Mouse (Mus musculus) heart, embryonic 16.5 days (tissue): ENCODE measurements around the gene Olfr94. TPM values are rescaled to one million over a fixed set of nuclear protein-coding genes. Genes with fewer than 3 reads are reported as not detected.

ENCODE experiments used
- ATAC-seq: fragments of 200-750 bp; cut with Nextera tagmentation; replicated peaks from 2 replicates; pipeline ENCODE4 v1.8.0; 2017; ENCODE audit warnings: moderate number of reproducible peaks; ENCODE audit not compliant: insufficient read depth, low FRiP score; ENCODE audit errors: extremely low read depth
- H3K27ac ChIP-seq: fragments of 300-500 bp; sonication (generic); 2 replicates; pipeline ENCODE4 v1.5.1; 2014; ENCODE audit warnings: mild to moderate bottlenecking, low read length, control low read depth, moderate library complexity
- H3K27me3 ChIP-seq: fragments of 300-500 bp; sonication (generic); 2 replicates; pipeline ENCODE4 v1.6.1; 2014; ENCODE audit warnings: low read length, mixed read lengths; ENCODE audit not compliant: control insufficient read depth, insufficient read depth
- H3K36me3 ChIP-seq: fragments of 300-500 bp; sonication (generic); 2 replicates; pipeline ENCODE4 v1.6.1; 2014; ENCODE audit not compliant: control insufficient read depth, insufficient read depth
- H3K4me1 ChIP-seq: fragments of 300-500 bp; sonication (generic); 2 replicates; pipeline ENCODE4 v1.6.1; 2014; ENCODE audit warnings: low read length, mixed read lengths; ENCODE audit not compliant: control insufficient read depth, insufficient read depth
- H3K4me2 ChIP-seq: fragments of 300-500 bp; sonication (generic); 2 replicates; pipeline ENCODE4 v1.6.1; 2014; ENCODE audit warnings: low read depth, mild to moderate bottlenecking, control low read depth, low read length
- H3K4me3 ChIP-seq: fragments of 300-500 bp; sonication (generic); 2 replicates; pipeline ENCODE4 v1.5.1; 2014; ENCODE audit warnings: mild to moderate bottlenecking, control low read depth, low read length
- H3K9ac ChIP-seq: fragments of 300-500 bp; sonication (generic); 2 replicates; pipeline ENCODE4 v1.6.1; 2014; ENCODE audit warnings: low read length, control low read depth
- H3K9me3 ChIP-seq: fragments of 300-500 bp; sonication (generic); replicated peaks from 2 replicates; pipeline ENCODE4 v1.6.1; 2016; ENCODE audit warnings: low read length; ENCODE audit not compliant: control insufficient read depth
- WGBS: fragments of 180-500 bp; shearing (Covaris S2); extraction: QIAGEN DNeasy Blood & Tissue Kit; methylation state at CpG from one replicate; pipeline ENCODE4 v1.1.7; 2014; 5-methylcytosine and 5-hydroxymethylcytosine counted together
- polyA plus RNA-seq: library from polyadenylated mRNA; unstranded; fragments of >200 nt; fragmentation: Nextera tagmentation; extraction: Ambion mirVana; gene quantifications from 2 replicates; pipeline ENCODE4 v1.2.1, GENCODE M21; 2015

Olfr94 gene
- polyA plus RNA-seq, 1 experiment from 2014 or later, result not detected

DNA sequence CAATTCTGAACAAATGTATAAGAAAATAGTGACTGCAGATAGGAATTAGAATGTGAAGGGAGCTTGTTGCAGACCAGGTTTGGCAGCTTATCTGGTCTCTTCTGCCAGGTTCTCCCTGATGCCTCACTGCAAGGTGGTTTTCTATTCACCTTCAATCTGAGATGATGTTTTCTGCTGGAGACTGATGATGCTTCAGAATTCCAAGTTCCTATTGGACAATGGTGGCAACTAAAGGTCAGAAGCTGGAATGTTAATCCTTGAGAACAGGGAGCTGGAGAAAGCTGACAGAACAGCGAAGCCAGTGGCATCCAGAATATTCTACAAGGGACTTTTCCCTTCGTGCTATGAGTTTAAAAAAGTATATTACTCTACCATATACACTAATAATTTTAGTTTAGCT lies 10.1 kb downstream of the Olfr94 start:
- no peak overlapping the region for H3K4me3 ChIP-seq
- ATAC-seq, result no peak
- no peaks in the 10 kb centered on the region for H3K4me1 ChIP-seq
- H3K4me2 ChIP-seq, result no peak overlapping the region
- peaks cover 12% of the 10 kb centered on the region for H3K27me3 ChIP-seq
- no peaks in the 10 kb centered on the region for H3K36me3 ChIP-seq
- WGBS, result 42% methylated on average over 2 of the region's 2 CpGs
- no peak overlapping the region for H3K27ac ChIP-seq
- H3K9ac ChIP-seq, result no peak overlapping the region
- H3K9me3 ChIP-seq, result no peaks in the 10 kb centered on the region

- Histone ChIP-seq H3K4me2 (no peak overlapping the region), H3K4me1 (no peaks in the 10 kb centered on the region), H3K27me3 (no peaks in the 10 kb centered on the region), H3K9ac (no peak overlapping the region), H3K27ac (no peak overlapping the region), H3K4me3 (no peak overlapping the region), H3K9me3 (no peaks in the 10 kb centered on the region), H3K36me3 (no peaks in the 10 kb centered on the region)
- 24% methylated on average over 6 of the region's 6 CpGs for WGBS
- ATAC-seq, result no peak
These were observed 15.3 kb downstream of the Olfr94 start for GRCm38 (mm10) chr17:37185474-37185873.

- Histone ChIP-seq H3K27ac (no peak within 1 kb of the TSS), H3K4me3 (no peak within 1 kb of the TSS), H3K9ac (no peak within 1 kb of the TSS), H3K36me3 (no peaks in the 10 kb centered on the region), H3K9me3 (no peaks in the 10 kb centered on the region), H3K4me1 (no peaks in the 10 kb centered on the region), H3K4me2 (no peak within 1 kb of the TSS), H3K27me3 (no peaks in the 10 kb centered on the region)
- ATAC-seq, result no peak
These were observed 39.4 kb downstream of the Olfr94 start, which contains the start of gene Olfr93 for GRCm38 (mm10) chr17:37161394-37161793. Gene Olfr93, minus strand, starts transcription at chr17:37161494.

Other genes starting within 250 kb of the Olfr94 start
- gene Ppp1r11, start 249.3 kb downstream of the Olfr94 start, polyA plus RNA-seq, result 81.2 and 81.4 TPM in 2 replicates
- 41.6 and 43.7 TPM in 2 replicates for gene Znrd1, start 242.4 kb downstream of the Olfr94 start, polyA plus RNA-seq
- gene Znrd1as, start 242.4 kb downstream of the Olfr94 start, polyA plus RNA-seq, result 7.8 and 9.3 TPM in 2 replicates
- not detected in 2 replicates for gene 2410137M14Rik, start 219.8 kb downstream of the Olfr94 start, polyA plus RNA-seq
- gene H2-M5, start 211.5 kb downstream of the Olfr94 start, polyA plus RNA-seq, result 0.30 and 0.37 TPM in 2 replicates
- gene Zfp57, start 199.8 kb downstream of the Olfr94 start, polyA plus RNA-seq, result 30.3 and 31.9 TPM in 2 replicates
- not detected in 2 replicates for gene Mog, start 177.6 kb downstream of the Olfr94 start, polyA plus RNA-seq
- gene Gabbr1, start 155.0 kb downstream of the Olfr94 start, polyA plus RNA-seq, result 3.7 and 4.1 TPM in 2 replicates
- gene Olfr90, start 112.5 kb downstream of the Olfr94 start, polyA plus RNA-seq, result not detected in 2 replicates
- not detected in 2 replicates for gene Olfr91, start 102.7 kb downstream of the Olfr94 start, polyA plus RNA-seq
- not detected in 2 replicates for gene Olfr92, start 80.9 kb downstream of the Olfr94 start, polyA plus RNA-seq
- gene Olfr93, start 39.5 kb downstream of the Olfr94 start, polyA plus RNA-seq, result not detected in 2 replicates
- gene Ubd, start 7.1 kb downstream of the Olfr94 start, polyA plus RNA-seq, result 2.8 and 5.6 TPM in 2 replicates
- not detected in 2 replicates for gene Olfr95, start 12.1 kb upstream of the Olfr94 start, polyA plus RNA-seq
- gene Olfr96, start 19.2 kb upstream of the Olfr94 start, polyA plus RNA-seq, result not detected in 2 replicates
- gene Olfr97, start 36.3 kb upstream of the Olfr94 start, polyA plus RNA-seq, result not detected in 2 replicates
- gene Olfr98, start 62.8 kb upstream of the Olfr94 start, polyA plus RNA-seq, result not detected in 2 replicates
- gene H2-M3, start 69.2 kb upstream of the Olfr94 start, polyA plus RNA-seq, result 2.9 TPM in 2 replicates
- not detected in 2 replicates for gene Olfr99, start 82.5 kb upstream of the Olfr94 start, polyA plus RNA-seq
- gene Olfr101, start 103.3 kb upstream of the Olfr94 start, polyA plus RNA-seq, result not detected in 2 replicates
- not detected in 2 replicates for gene Olfr102, start 116.1 kb upstream of the Olfr94 start, polyA plus RNA-seq
- not detected in 2 replicates for gene Olfr103, start 138.7 kb upstream of the Olfr94 start, polyA plus RNA-seq
- gene Olfr104-ps, start 158.6 kb upstream of the Olfr94 start, polyA plus RNA-seq, result not detected in 2 replicates
- not detected in 2 replicates for gene Olfr105-ps, start 178.0 kb upstream of the Olfr94 start, polyA plus RNA-seq
- gene Olfr106-ps, start 189.4 kb upstream of the Olfr94 start, polyA plus RNA-seq, result not detected in 2 replicates
- not detected in 2 replicates for gene Olfr107, start 198.2 kb upstream of the Olfr94 start, polyA plus RNA-seq
- gene Olfr108, start 244.5 kb upstream of the Olfr94 start, polyA plus RNA-seq, result not detected in 2 replicates